Mouse (Mus musculus) layer of hippocampus, adult 8-10 months (tissue): Measurements from ENCODE around the gene Slc26a10. TPM values are rescaled to one million over a fixed set of nuclear protein-coding genes. Genes with fewer than 3 reads are reported as not detected.
A peak's percentile ranks its signal among the peaks of the same experiment; 100 is the strongest.
"Not testable (repeated sequence)": the region's sequence is repeated elsewhere in the genome, so short reads cannot be mapped to it uniquely, and the experiment has no call there.

Source experiments
- DNase-seq, 2 experiments: peaks; one replicate each; pipeline ENCODE4 v3.0.0; 2022; ENCODE audit warnings: low spot score in 2 of 2
- total RNA-seq, 4 experiments: library from RNA; stranded (reverse); gene quantifications; 2 replicates each; pipeline ENCODE4 v1.2.4; 2022

Slc26a10 gene
- total RNA-seq, 4 experiments from 2014 or later: 12.2 to 17.5 (median 14.4) TPM

- DNase-seq: no peak
Observed at GRCm38 (mm10) chr10:127198492-127198891, 18.0 kb upstream of the Slc26a10 start.

- no peak for DNase-seq
Observed at GRCm38 (mm10) chr10:127197505-127198110, 17.2 kb upstream of the Slc26a10 start.

- no peak for DNase-seq
Observed at GRCm38 (mm10) chr10:127197104-127197503, 16.7 kb upstream of the Slc26a10 start.

- DNase-seq: no peak
Observed at GRCm38 (mm10) chr10:127196392-127196791, 15.9 kb upstream of the Slc26a10 start.

GRCm38 (mm10) chr10:127195328-127196129, 15.1 kb upstream of the Slc26a10 start, which contains the start of gene Dtx3:
TSS of gene Dtx3 (minus strand) at chr10:127195728.
- DNase-seq: no peak

- DNase-seq: no peak
Observed at GRCm38 (mm10) chr10:127194428-127195327, 14.2 kb upstream of the Slc26a10 start.

- no peak for DNase-seq
Observed at GRCm38 (mm10) chr10:127193011-127193410, 12.6 kb upstream of the Slc26a10 start.

- DNase-seq: not testable (repeated sequence)
Observed at GRCm38 (mm10) chr10:127192057-127192328, 11.5 kb upstream of the Slc26a10 start.

GRCm38 (mm10) chr10:127191191-127192056, 11.0 kb upstream of the Slc26a10 start:
- no peak for DNase-seq

GRCm38 (mm10) chr10:127190398-127191190, 10.1 kb upstream of the Slc26a10 start:
- DNase-seq: no peak

- no peak for DNase-seq
Observed at GRCm38 (mm10) chr10:127189651-127190381, 9.4 kb upstream of the Slc26a10 start, which contains the start of gene Arhgef25. TSS of gene Arhgef25 (minus strand) at chr10:127190083.

GRCm38 (mm10) chr10:127189116-127189650, 8.7 kb upstream of the Slc26a10 start:
- DNase-seq: no peak

GRCm38 (mm10) chr10:127188465-127189115, 8.1 kb upstream of the Slc26a10 start:
- no peak for DNase-seq

- DNase-seq: no peak
Observed at GRCm38 (mm10) chr10:127188079-127188453, 7.6 kb upstream of the Slc26a10 start.

GRCm38 (mm10) chr10:127187371-127188078, 7.1 kb upstream of the Slc26a10 start:
- peak; percentile 85 to 89 for DNase-seq

- DNase-seq: no peak
Observed at GRCm38 (mm10) chr10:127186451-127186850, 6.0 kb upstream of the Slc26a10 start.

- no peak for DNase-seq
Observed at GRCm38 (mm10) chr10:127185506-127185905, 5.1 kb upstream of the Slc26a10 start.

GRCm38 (mm10) chr10:127185101-127185500, 4.7 kb upstream of the Slc26a10 start:
- no peak for DNase-seq
